Mouse (Mus musculus): ENCODE data around the gene Zfp488.

- TF ChIP-seq HCFC1 (IDR thresholded peaks at IDR 0.05; ENCODE audit: borderline replicate concordance, insufficient read depth, low read length) (no peak), ZC3H11A (IDR thresholded peaks at IDR 0.05; ENCODE audit: borderline replicate concordance, low read depth, low read length) (no peak), MAFK (IDR thresholded peaks at IDR 0.05; ENCODE audit: insufficient read depth, low read depth, low read length) (no peak)
Observed at GRCm38 (mm10) chr14:33952233-33952981, 26.2 kb downstream of the Zfp488 start.
